Mouse (Mus musculus) bone marrow, adult 2 months (tissue): ENCODE results near the gene Tex52. TPM values are rescaled to one million over a fixed set of nuclear protein-coding genes. Genes with fewer than 3 reads are reported as not detected.

ENCODE experiments used
- H3K27ac ChIP-seq: fragments of 200-500 bp; 2 replicates; pipeline ENCODE4 v1.5.1; 2012; ENCODE audit warnings: low read depth, mild to moderate bottlenecking, control low read depth, inconsistent platforms, low read length; ENCODE audit not compliant: control insufficient read depth, poor library complexity, insufficient read depth
- H3K4me1 ChIP-seq: fragments of 200-500 bp; 2 replicates; pipeline ENCODE4 v1.6.1; 2011; ENCODE audit warnings: low read length; ENCODE audit not compliant: control insufficient read depth, insufficient read depth
- H3K4me3 ChIP-seq: fragments of 200-500 bp; replicated peaks from 2 replicates; pipeline ENCODE3; 2011; ENCODE audit warnings: mild to moderate bottlenecking, low read depth, low read length, control low read depth; ENCODE audit not compliant: control insufficient read depth
- CTCF ChIP-seq: fragments of 200-500 bp; IDR thresholded peaks from 2 replicates; pipeline ENCODE4 v1.5.1; 2011; ENCODE audit warnings: low read length, control low read depth; ENCODE audit not compliant: control insufficient read depth, insufficient read depth
- POLR2A ChIP-seq: fragments of 200-500 bp; IDR thresholded peaks from 2 replicates; pipeline ENCODE4 v1.6.1; 2011; ENCODE audit warnings: low read depth, mild to moderate bottlenecking, control low read depth, low read length, borderline replicate concordance; ENCODE audit not compliant: control insufficient read depth
- WGBS: fragments of 180-500 bp; shearing (Covaris S2); methylation state at CpG from one replicate; pipeline ENCODE4 v1.1.7; 2018; 5-methylcytosine and 5-hydroxymethylcytosine counted together
- polyA plus RNA-seq: library from polyadenylated mRNA; stranded (reverse); fragments of >200 nt; gene quantifications from 2 replicates; pipeline ENCODE4 v1.2.4, GENCODE M21; 2011; ENCODE audit warnings: low replicate concordance; ENCODE audit not compliant: missing spikeins, insufficient read depth, insufficient read length

The Tex52 gene
- polyA plus RNA-seq = not detected in 2 replicates

- H3K4me1 ChIP-seq = peaks cover 7% of the 10 kb centered on the region
- H3K4me3 ChIP-seq = no peak within 1 kb of the TSS
- no peak for TF ChIP-seq CTCF
- TF ChIP-seq POLR2A = no peak
- H3K27ac ChIP-seq = no peak within 1 kb of the TSS
- WGBS = 82% methylated on average over 6 of the region's 6 CpGs
Observed at GRCm38 (mm10) chr6:128375192-128375591, at the start of gene Tex52, which contains the start of gene Gm44596. Gene Tex52, plus strand, starts transcription at chr6:128375456. Gene Gm44596, plus strand, starts transcription at chr6:128375503.

DNA sequence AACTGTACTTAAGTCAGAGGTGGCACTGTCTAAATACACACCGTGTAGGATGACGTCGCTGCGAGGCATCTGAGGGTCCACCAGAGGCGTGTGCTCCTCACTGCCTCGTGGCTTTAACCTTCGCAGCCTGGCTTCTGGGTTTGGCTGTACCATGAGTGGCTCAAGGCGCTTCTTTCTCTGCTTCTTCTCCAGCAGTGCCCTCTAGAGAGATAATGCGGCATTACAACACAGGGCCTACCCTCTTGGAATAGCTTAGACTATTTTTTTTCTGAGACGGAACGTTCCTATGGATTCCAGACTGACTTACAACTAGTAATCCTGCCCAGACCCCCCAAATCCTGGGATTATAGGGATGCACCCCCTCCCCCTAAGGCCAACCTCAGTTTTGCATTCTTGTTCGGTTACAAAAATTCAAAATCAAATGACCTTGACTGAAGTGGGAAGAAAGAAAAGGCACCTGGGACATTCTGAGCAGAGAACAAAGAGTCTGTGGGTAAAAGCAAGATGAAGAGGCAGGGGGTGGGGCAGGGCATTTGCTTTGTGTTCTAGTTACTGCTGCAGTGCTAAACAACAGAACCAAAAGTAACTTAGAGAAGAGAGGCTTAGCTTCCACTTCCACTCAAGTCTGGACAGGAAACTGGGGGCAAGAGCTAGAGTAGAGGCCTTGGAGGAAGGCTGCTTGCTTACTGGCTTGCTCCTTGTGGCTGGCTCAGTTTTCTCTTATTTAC lies 40.7 kb upstream of the Tex52 start:
- 16% methylated on average over 12 of the region's 12 CpGs for WGBS
- no peak overlapping the region for H3K4me3 ChIP-seq
- H3K27ac ChIP-seq = no peak overlapping the region
- TF ChIP-seq CTCF = peak; percentile 35; the same call in 1 of the 2 replicates
- TF ChIP-seq POLR2A = no peak
- H3K4me1 ChIP-seq = no peaks in the 10 kb centered on the region

- 86% methylated on average over 7 of the region's 7 CpGs for WGBS
- Histone ChIP-seq H3K4me1 (no peaks in the 10 kb centered on the region), H3K27ac (no peak overlapping the region), H3K4me3 (no peak overlapping the region)
- TF ChIP-seq CTCF (no peak), POLR2A (no peak)
Observed at GRCm38 (mm10) chr6:128337467-128337866, 37.8 kb upstream of the Tex52 start.

- 66% methylated on average over 5 of the region's 5 CpGs for WGBS
Observed at GRCm38 (mm10) chr6:128338876-128339275, 36.4 kb upstream of the Tex52 start.

DNA sequence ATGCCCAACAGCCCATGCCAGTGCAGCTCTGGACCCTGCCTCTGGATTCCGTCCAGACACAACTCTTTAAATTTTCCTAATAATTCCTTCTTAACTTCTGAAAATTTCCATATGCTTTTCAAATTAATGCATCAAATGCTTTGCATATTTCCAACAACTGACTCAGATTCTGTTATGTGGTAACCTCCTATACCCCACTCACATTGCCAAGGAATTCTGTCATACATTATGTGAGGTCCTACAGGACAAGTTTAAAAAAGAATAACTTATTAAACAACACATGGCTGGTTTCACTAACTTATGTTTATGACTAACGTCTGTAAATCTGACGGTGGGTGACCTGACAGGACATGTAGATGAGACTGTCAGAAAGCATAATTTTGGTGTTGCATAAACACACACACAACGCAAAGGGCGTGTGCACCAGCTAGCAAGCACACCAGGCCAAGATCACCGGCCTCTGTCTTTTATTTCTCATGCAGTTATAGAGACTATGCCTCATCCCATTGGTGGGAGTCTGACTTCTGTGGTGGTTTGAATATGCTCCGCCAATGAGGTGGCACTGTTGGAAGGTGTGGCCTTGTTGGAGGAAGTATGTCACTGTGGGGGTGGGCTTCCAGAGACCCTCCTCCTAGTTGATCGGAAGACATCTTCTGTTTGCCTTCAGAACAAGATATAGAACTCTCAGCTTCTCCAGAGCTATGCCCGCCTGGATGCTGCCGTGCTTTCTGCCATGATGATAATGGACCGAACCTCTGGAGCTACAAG lies 33.1 kb upstream of the Tex52 start:
- no peaks in the 10 kb centered on the region for H3K4me1 ChIP-seq
- 87% methylated on average over 11 of the region's 11 CpGs for WGBS
- TF ChIP-seq CTCF = no peak
- no peak overlapping the region for H3K4me3 ChIP-seq
- no peak overlapping the region for H3K27ac ChIP-seq

More at GRCm38 (mm10) chr6:128338876-128339275, 36.4 kb upstream of the Tex52 start:
- no peaks in the 10 kb centered on the region for H3K4me1 ChIP-seq
- no peak overlapping the region for H3K4me3 ChIP-seq
- no peak for TF ChIP-seq CTCF
- no peak for TF ChIP-seq POLR2A
- H3K27ac ChIP-seq = no peak overlapping the region

- Histone ChIP-seq H3K27ac (no peak overlapping the region), H3K4me3 (no peak overlapping the region), H3K4me1 (no peaks in the 10 kb centered on the region)
- 5% methylated on average over 10 of the region's 10 CpGs for WGBS
- TF ChIP-seq CTCF = no peak
- TF ChIP-seq POLR2A = no peak
Observed at GRCm38 (mm10) chr6:128345623-128346022, 29.6 kb upstream of the Tex52 start.

DNA sequence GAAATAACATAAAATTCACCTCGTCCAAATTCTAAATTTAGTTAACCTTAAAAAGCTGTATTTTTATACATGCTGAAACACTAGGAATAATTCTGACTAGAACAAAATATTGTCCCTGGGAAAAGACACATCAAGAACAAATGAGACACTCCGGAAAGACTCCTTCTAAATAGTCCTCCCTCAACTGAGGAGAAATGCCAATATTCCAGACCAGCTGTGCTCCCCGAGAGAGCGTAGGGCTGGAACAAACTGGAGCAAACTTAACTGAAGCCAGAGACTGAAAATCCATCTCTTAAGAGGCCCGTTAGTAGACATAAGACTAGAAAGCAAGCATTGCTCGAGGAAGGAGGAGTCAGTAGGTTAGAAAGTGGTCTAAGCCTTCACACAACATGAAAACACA lies 28.5 kb upstream of the Tex52 start:
- WGBS = 71% methylated on average over 6 of the region's 6 CpGs
- Histone ChIP-seq H3K4me3 (no peak overlapping the region), H3K27ac (no peak overlapping the region), H3K4me1 (no peaks in the 10 kb centered on the region)
- no peak for TF ChIP-seq CTCF
- no peak for TF ChIP-seq POLR2A

DNA sequence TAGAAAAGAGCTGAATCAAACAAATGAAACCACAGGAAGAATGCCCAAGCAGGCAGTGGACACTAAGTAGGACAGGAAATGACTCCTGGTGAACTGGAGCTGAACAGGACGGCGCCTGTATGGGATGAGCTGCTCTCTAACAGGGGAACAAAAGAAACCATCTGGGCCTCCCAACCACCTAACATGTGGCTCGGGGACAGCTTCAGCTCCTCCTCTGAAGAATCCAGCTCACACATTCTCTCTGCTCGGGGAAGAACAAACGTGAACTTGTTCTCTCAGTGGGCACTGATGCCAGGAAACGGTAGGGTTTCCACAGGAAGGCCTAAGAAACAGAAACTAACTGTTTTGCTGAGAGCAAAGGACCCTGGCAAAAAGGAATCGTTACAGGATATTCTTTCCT lies 25.5 kb upstream of the Tex52 start:
- Histone ChIP-seq H3K4me1 (no peaks in the 10 kb centered on the region), H3K27ac (no peak overlapping the region)
- WGBS = 16% methylated on average over 7 of the region's 7 CpGs

More for the DNA sequence above, 25.5 kb upstream of the Tex52 start:
- H3K4me3 ChIP-seq = no peak overlapping the region
- TF ChIP-seq CTCF (no peak), POLR2A (no peak)
